35 mouse cellular contexts compared by ENCODE assay signal in the genomic region with DNA sequence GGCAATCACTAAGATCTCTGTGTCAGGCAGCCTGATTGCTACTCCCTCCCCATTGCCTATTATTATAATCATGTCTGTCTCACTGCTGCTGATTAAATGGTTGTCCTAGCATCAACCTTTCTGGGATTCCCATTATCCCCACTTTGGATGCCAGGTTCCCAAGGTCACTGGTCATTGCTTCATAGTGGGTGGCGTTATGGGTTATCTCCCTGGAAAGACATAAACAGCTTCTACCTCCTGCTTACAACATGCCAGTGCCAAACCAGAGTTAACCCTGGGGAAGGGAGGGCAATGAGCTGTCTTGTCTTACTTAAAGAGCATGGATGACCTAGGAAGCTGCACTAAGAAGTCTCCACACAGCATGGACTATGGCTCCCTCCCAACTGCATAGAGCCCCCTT.
"Had no signal": no experiment of that assay in that cellular context is flagged by ENCODE, and none has a peak within 500 bp of the region (broad histone marks: within the 10 kb centered on the region; RNA-seq: fewer than 3 reads in every experiment).

No protein-coding gene starts in this region.

- H3K4me2 ChIP-seq: heart, embryonic 11.5 days; heart, embryonic 12.5 days; heart, embryonic 13.5 days; heart, embryonic 15.5 days; hindbrain, embryonic 12.5 days; hindbrain, embryonic 13.5 days; hindbrain, embryonic 14.5 days; hindbrain, embryonic 15.5 days; intestine, embryonic 15.5 days; kidney, embryonic 15.5 days had no signal

- H3K36me3 ChIP-seq: heart, embryonic 10.5 days; heart, embryonic 12.5 days; heart, embryonic 13.5 days; heart, embryonic 15.5 days; hindbrain, embryonic 10.5 days; hindbrain, embryonic 12.5 days; hindbrain, embryonic 13.5 days; hindbrain, embryonic 15.5 days; intestine, embryonic 15.5 days; kidney, embryonic 15.5 days had no signal

- H3K9ac ChIP-seq: heart, embryonic 12.5 days; heart, embryonic 13.5 days; heart, embryonic 15.5 days; hindbrain, embryonic 12.5 days; hindbrain, embryonic 13.5 days; hindbrain, embryonic 14.5 days; hindbrain, embryonic 15.5 days; intestine, embryonic 15.5 days; kidney, embryonic 15.5 days had no signal

- H3K27me3 ChIP-seq: heart, embryonic 12.5 days; heart, embryonic 13.5 days; heart, embryonic 15.5 days; hindbrain, embryonic 12.5 days; hindbrain, embryonic 13.5 days; hindbrain, embryonic 15.5 days; intestine, embryonic 15.5 days had no signal

- H3K9me3 ChIP-seq: heart, embryonic 10.5 days; heart, embryonic 12.5 days; heart, embryonic 13.5 days; heart, embryonic 15.5 days; hindbrain, embryonic 10.5 days; hindbrain, embryonic 12.5 days; hindbrain, embryonic 13.5 days; hindbrain, embryonic 15.5 days; intestine, embryonic 15.5 days; kidney, embryonic 15.5 days had no signal

- H3K4me1 ChIP-seq: heart, embryonic 10.5 days; heart, embryonic 15.5 days; hindbrain, embryonic 10.5 days; hindbrain, embryonic 15.5 days had no signal

- ATAC-seq: hindbrain, embryonic 16.5 days; hindbrain, postnatal 0 days; inflammation-experienced regulatory T-cells, adult 6 months; intestine, embryonic 15.5 days; intestine, embryonic 16.5 days; intestine, postnatal 0 days had no signal

- H3K4me3 ChIP-seq: heart, embryonic 10.5 days; heart, embryonic 12.5 days; heart, embryonic 13.5 days; heart, embryonic 15.5 days; hindbrain, embryonic 10.5 days; hindbrain, embryonic 12.5 days; hindbrain, embryonic 13.5 days; hindbrain, embryonic 15.5 days; intestine, embryonic 15.5 days; kidney, embryonic 15.5 days; layer of hippocampus, adult 2 months had no signal

- DNase-seq: heart, postnatal 10 days; heart, postnatal 14 days; heart, postnatal 36 days; heart, postnatal 4 days; kidney, adult 11 months; kidney, adult 18-20 months; kidney, adult 2 months; kidney, adult 8-10 months; kidney, adult 9 months; kidney, postnatal 10 days; kidney, postnatal 14 days; kidney, postnatal 25 days; kidney, postnatal 36 days; kidney, postnatal 4 days; layer of hippocampus, adult 9-11 months; layer of hippocampus, postnatal 36 days had no signal

- H3K27ac ChIP-seq: heart, embryonic 10.5 days; heart, embryonic 13.5 days; heart, embryonic 15.5 days; hindbrain, embryonic 10.5 days; hindbrain, embryonic 12.5 days; hindbrain, embryonic 13.5 days; hindbrain, embryonic 14.5 days; hindbrain, embryonic 15.5 days; hindbrain, postnatal 0 days; intestine, embryonic 15.5 days; kidney, embryonic 15.5 days; kidney, postnatal 0 days; layer of hippocampus, adult 2 months had no signal
